4 mouse cellular contexts compared by ENCODE assay signal in genomic region chr13:18933191-18933590, GRCm38 (mm10). TPM values are rescaled to one million over a fixed set of nuclear protein-coding genes. Genes with fewer than 3 reads are reported as not detected.
"Had no signal": no experiment of that assay in that cellular context is flagged by ENCODE, and none has a peak within 500 bp of the region (broad histone marks: within the 10 kb centered on the region; RNA-seq: fewer than 3 reads in every experiment).

No protein-coding gene starts in this region.

RNA-seq across cellular contexts. Expression of gene Amph, which starts 14.8 kb away (rescaled TPM):
- total RNA-seq: megakaryocyte progenitor cell, adult 5-6 weeks; megakaryocyte, adult 5-6 weeks; megakaryocyte-erythroid progenitor cell, adult 5-6 weeks; monocyte, adult 5-6 weeks had no signal
